Mouse (Mus musculus): ENCODE data around the gene Ppcdc.

Gene Ppcdc

GRCm38 (mm10) chr9:57354377-57355183 is 85.3 kb downstream of the Ppcdc start:
- no peak for DNase-seq (ENCODE audit: low spot score)

GRCm38 (mm10) chr9:57351277-57351676 is 88.6 kb downstream of the Ppcdc start:
- no peak for DNase-seq (ENCODE audit: low spot score)

- no peak for DNase-seq (ENCODE audit: low spot score)
Observed at GRCm38 (mm10) chr9:57345902-57346301, 94.0 kb downstream of the Ppcdc start.

- DNase-seq (ENCODE audit: low spot score), result no peak
Observed at GRCm38 (mm10) chr9:57343752-57344151, 96.2 kb downstream of the Ppcdc start.

- DNase-seq (ENCODE audit: low spot score), result no peak
Observed at GRCm38 (mm10) chr9:57342906-57343474, 96.9 kb downstream of the Ppcdc start.

- DNase-seq (ENCODE audit: low spot score), result no peak
Observed at GRCm38 (mm10) chr9:57342186-57342585, 97.7 kb downstream of the Ppcdc start.

- DNase-seq (ENCODE audit: low spot score), result no peak
Observed at GRCm38 (mm10) chr9:57340361-57340760, 99.6 kb downstream of the Ppcdc start.

- DNase-seq (ENCODE audit: low spot score), result no peak
Observed at GRCm38 (mm10) chr9:57339577-57340210, 100.2 kb downstream of the Ppcdc start.

GRCm38 (mm10) chr9:57338706-57339105 is 101.2 kb downstream of the Ppcdc start:
- DNase-seq (ENCODE audit: low spot score), result no peak

All from MN1 (cell line).